13 mouse cellular contexts compared by ENCODE assay signal in genomic region chr8:44948597-44948996, GRCm38 (mm10). TPM values are rescaled to one million over a fixed set of nuclear protein-coding genes. Genes with fewer than 3 reads are reported as not detected.
DNase-seq lines count a peak whose midpoint lies in the region; ATAC-seq lines count a peak whose summit lies in the region.
"Had no signal": no experiment of that assay in that cellular context is flagged by ENCODE, and none has a peak within 500 bp of the region (broad histone marks: within the 10 kb centered on the region; RNA-seq: fewer than 3 reads in every experiment).

No protein-coding gene starts in this region.

- H3K9me3 ChIP-seq in heart, embryonic 12.5 days (replicated peaks), result 0 out of 2 replicates have a peak, but pooled peaks cover 3% of the 10 kb centered on the region
- H3K9me3 ChIP-seq in heart, embryonic 10.5 days, result no peaks in the 10 kb centered on the region
- H3K9me3 ChIP-seq in neural tube, embryonic 11.5 days (ENCODE audit: control insufficient read depth, low read length), result no peaks in the 10 kb centered on the region
- H3K9me3 ChIP-seq in hindbrain, embryonic 12.5 days (replicated peaks), result peaks cover 4% of the 10 kb centered on the region; the same call in 1 of the 2 replicates
- H3K9me3 ChIP-seq in neural tube, embryonic 13.5 days, result peaks cover 19% of the 10 kb centered on the region; the same call in 1 of the 2 replicates
- H3K9me3 ChIP-seq: limb, embryonic 15.5 days had no signal

- no peaks in the 10 kb centered on the region for H3K27me3 ChIP-seq in heart, embryonic 12.5 days (replicated peaks)
- H3K27me3 ChIP-seq in heart, embryonic 10.5 days (ENCODE audit: insufficient read depth, poor library complexity, severe bottlenecking), result no peaks in the 10 kb centered on the region
- H3K27me3 ChIP-seq in neural tube, embryonic 11.5 days (ENCODE audit: control insufficient read depth, insufficient read depth, low read length), result no peaks in the 10 kb centered on the region
- H3K27me3 ChIP-seq in hindbrain, embryonic 12.5 days, result no peaks in the 10 kb centered on the region
- H3K27me3 ChIP-seq in neural tube, embryonic 13.5 days, result no peaks in the 10 kb centered on the region
- H3K27me3 ChIP-seq: limb, embryonic 15.5 days had no signal

- H3K9ac ChIP-seq in heart, embryonic 12.5 days, result peak overlapping the region; percentile 48; the same call in 1 of the 2 replicates
- H3K9ac ChIP-seq in neural tube, embryonic 11.5 days (ENCODE audit: low read length), result no peak overlapping the region
- H3K9ac ChIP-seq in hindbrain, embryonic 12.5 days, result no peak overlapping the region
- H3K9ac ChIP-seq in neural tube, embryonic 13.5 days, result 0 out of 2 replicates have a peak overlapping the region, but pooled peaks have one; percentile 5
- H3K9ac ChIP-seq: limb, embryonic 15.5 days had no signal

- peak overlapping the region; percentile 18; the same call in 1 of the 2 replicates for H3K27ac ChIP-seq in heart, embryonic 12.5 days (ENCODE audit: poor library complexity, severe bottlenecking)
- no peak overlapping the region for H3K27ac ChIP-seq in heart, embryonic 10.5 days
- no peak overlapping the region for H3K27ac ChIP-seq in neural tube, embryonic 11.5 days (ENCODE audit: low read depth, low read length)
- H3K27ac ChIP-seq in hindbrain, embryonic 12.5 days, result no peak overlapping the region
- no peak overlapping the region for H3K27ac ChIP-seq in neural tube, embryonic 13.5 days (replicated peaks)
- H3K27ac ChIP-seq: limb, embryonic 15.5 days had no signal

- no peak for DNase-seq in heart, embryonic 10.5 days (ENCODE audit: low spot score)
- no peak for DNase-seq in neural tube, embryonic 11.5 days (ENCODE audit: low spot score)
- DNase-seq in neural tube, embryonic 10.5 days (ENCODE audit: extremely low spot score, low spot score), result no peak
- no peak for DNase-seq in spleen, postnatal 4 days (ENCODE audit: low spot score in 2 of 2)
- no peak for DNase-seq in urinary bladder, postnatal 10 days (ENCODE audit: low spot score)
- DNase-seq: adrenal gland, postnatal 25 days; cerebellum, postnatal 14 days; kidney, postnatal 25 days; lung, adult 2 months had no signal

- H3K36me3 ChIP-seq in heart, embryonic 12.5 days, result peaks cover 46% of the 10 kb centered on the region
- peaks cover 51% of the 10 kb centered on the region for H3K36me3 ChIP-seq in heart, embryonic 10.5 days
- H3K36me3 ChIP-seq in neural tube, embryonic 11.5 days (ENCODE audit: control insufficient read depth, insufficient read depth, low read length), result peaks cover 30% of the 10 kb centered on the region
- H3K36me3 ChIP-seq in hindbrain, embryonic 12.5 days, result peaks cover 37% of the 10 kb centered on the region
- H3K36me3 ChIP-seq in neural tube, embryonic 13.5 days, result peaks cover 39% of the 10 kb centered on the region

- WGBS in heart, embryonic 12.5 days, result 52% methylated on average over 9 of the region's 9 CpGs
- WGBS in heart, embryonic 10.5 days, result 71% methylated on average over 9 of the region's 9 CpGs
- 73% methylated on average over 9 of the region's 9 CpGs for WGBS in neural tube, embryonic 11.5 days
- 53% methylated on average over 9 of the region's 9 CpGs for WGBS in hindbrain, embryonic 12.5 days
- 52% methylated on average over 9 of the region's 9 CpGs for WGBS in neural tube, embryonic 13.5 days

- H3K4me2 ChIP-seq in heart, embryonic 12.5 days, result peak overlapping the region; percentile 11; the same call in 1 of the 2 replicates
- no peak overlapping the region for H3K4me2 ChIP-seq in neural tube, embryonic 11.5 days (ENCODE audit: low read depth)
- H3K4me2 ChIP-seq in hindbrain, embryonic 12.5 days (replicated peaks), result peak overlapping the region; percentile 26; the same call in 1 of the 2 replicates
- H3K4me2 ChIP-seq in neural tube, embryonic 13.5 days, result peak overlapping the region; percentile 39
- H3K4me2 ChIP-seq: limb, embryonic 15.5 days had no signal

- peaks cover 12% of the 10 kb centered on the region for H3K4me1 ChIP-seq in heart, embryonic 12.5 days (replicated peaks)
- H3K4me1 ChIP-seq in heart, embryonic 10.5 days, result peaks cover 13% of the 10 kb centered on the region
- H3K4me1 ChIP-seq in neural tube, embryonic 11.5 days (ENCODE audit: control insufficient read depth, insufficient read depth, low read length), result no peaks in the 10 kb centered on the region
- peaks cover 9% of the 10 kb centered on the region for H3K4me1 ChIP-seq in hindbrain, embryonic 12.5 days
- H3K4me1 ChIP-seq in neural tube, embryonic 13.5 days (replicated peaks), result peaks cover 12% of the 10 kb centered on the region

- H3K4me3 ChIP-seq in heart, embryonic 12.5 days, result no peak overlapping the region
- H3K4me3 ChIP-seq in heart, embryonic 10.5 days, result no peak overlapping the region
- H3K4me3 ChIP-seq in neural tube, embryonic 11.5 days (ENCODE audit: low read depth, low read length), result no peak overlapping the region
- H3K4me3 ChIP-seq in hindbrain, embryonic 12.5 days, result no peak overlapping the region
- H3K4me3 ChIP-seq in neural tube, embryonic 13.5 days, result no peak overlapping the region
- H3K4me3 ChIP-seq: limb, embryonic 15.5 days had no signal

- no peak for ATAC-seq in heart, embryonic 12.5 days (ENCODE audit: insufficient number of reproducible peaks, low FRiP score)
- 0 out of 2 replicates have a peak, but pooled peaks have one; percentile 13 for ATAC-seq in neural tube, embryonic 11.5 days (ENCODE audit: insufficient read depth, low FRiP score, low TSS enrichment)
- peak; percentile 32; the same call in 1 of the 2 replicates for ATAC-seq in hindbrain, embryonic 12.5 days (ENCODE audit: low FRiP score)
- ATAC-seq in neural tube, embryonic 13.5 days (ENCODE audit: low read depth), result peak; percentile 50; the same call in 1 of the 2 replicates

RNA-seq across cellular contexts. Expression of gene Fat1, which starts 13.3 kb away (rescaled TPM):
- 21.3 and 24.9 TPM in 2 replicates for polyA plus RNA-seq in heart, embryonic 12.5 days (2016; fragmentation: Nextera tagmentation; extraction: Ambion mirVana)
- polyA plus RNA-seq in heart, embryonic 10.5 days (2016; fragmentation: Nextera tagmentation; extraction: Ambion mirVana), result 16.2 and 18.0 TPM in 2 replicates
- 23.3 and 23.4 TPM in 2 replicates for polyA plus RNA-seq in neural tube, embryonic 11.5 days (2014; fragmentation: Nextera tagmentation; extraction: Ambion mirVana)
- polyA plus RNA-seq in hindbrain, embryonic 12.5 days (2016; fragmentation: Nextera tagmentation; extraction: Ambion mirVana), result 19.6 and 24.3 TPM in 2 replicates
- polyA plus RNA-seq in neural tube, embryonic 13.5 days (2015; fragmentation: Nextera tagmentation; extraction: Ambion mirVana), result 11.9 and 12.1 TPM in 2 replicates

Comparison
In these comparisons a context has a peak if more than half of its experiments do, and no peak if none do; other contexts are left out.
1. H3K9ac ChIP-seq: peak in heart, embryonic 12.5 days (single experiment) and neural tube, embryonic 13.5 days (single experiment); none in neural tube, embryonic 11.5 days (single experiment) and hindbrain, embryonic 12.5 days (single experiment).